Mouse (Mus musculus): ENCODE measurements at regions not wholly inside any gene's neighbourhood (a gene's known extent, or its start where the extent isn't known, plus 50 kb on each side); places are given as distances from the start of the nearest gene placed in this dataset.

GRCm38 (mm10) chr15:63557816-63558215, 287.2 kb downstream of the Gsdmc2 start:
- no peaks in the 10 kb centered on the region for H3K4me1 ChIP-seq (ENCODE audit: control insufficient read depth, insufficient read depth, low read length)
- H3K9me3 ChIP-seq (replicated peaks; ENCODE audit: control insufficient read depth, insufficient read depth, low read length, poor library complexity, severe bottlenecking): no peaks in the 10 kb centered on the region
- H3K27ac ChIP-seq (ENCODE audit: insufficient read depth, low read length): no peak overlapping the region
- H3K27me3 ChIP-seq (ENCODE audit: control insufficient read depth, insufficient read depth, low read length, poor library complexity, severe bottlenecking): no peaks in the 10 kb centered on the region
- no peak overlapping the region for H3K9ac ChIP-seq (ENCODE audit: low read depth, poor library complexity, severe bottlenecking)
- H3K36me3 ChIP-seq (ENCODE audit: control insufficient read depth, insufficient read depth, low read length, poor library complexity, severe bottlenecking): no peaks in the 10 kb centered on the region
- TF ChIP-seq CTCF (IDR thresholded peaks at IDR 0.05; ENCODE audit: low read depth, low read length) (no peak), EP300 (IDR thresholded peaks at IDR 0.05; ENCODE audit: insufficient read depth, low read depth, low read length) (no peak), POLR2A (IDR thresholded peaks at IDR 0.05; ENCODE audit: insufficient read depth, low read length) (no peak)
- H3K4me3 ChIP-seq (ENCODE audit: low read depth, low read length): no peak overlapping the region

- H3K9me3 ChIP-seq (replicated peaks; ENCODE audit: control insufficient read depth, insufficient read depth, low read length, poor library complexity, severe bottlenecking): no peaks in the 10 kb centered on the region
- no peaks in the 10 kb centered on the region for H3K4me1 ChIP-seq (ENCODE audit: control insufficient read depth, insufficient read depth, low read length)
- no peak overlapping the region for H3K27ac ChIP-seq (ENCODE audit: insufficient read depth, low read length)
- H3K27me3 ChIP-seq (ENCODE audit: control insufficient read depth, insufficient read depth, low read length, poor library complexity, severe bottlenecking): no peaks in the 10 kb centered on the region
- no peak overlapping the region for H3K4me3 ChIP-seq (ENCODE audit: low read depth, low read length)
- H3K36me3 ChIP-seq (ENCODE audit: control insufficient read depth, insufficient read depth, low read length, poor library complexity, severe bottlenecking): no peaks in the 10 kb centered on the region
- no peak for TF ChIP-seq POLR2A (IDR thresholded peaks at IDR 0.05; ENCODE audit: insufficient read depth, low read length)
- no peak for TF ChIP-seq EP300 (IDR thresholded peaks at IDR 0.05; ENCODE audit: insufficient read depth, low read depth, low read length)
- no peak for TF ChIP-seq CTCF (IDR thresholded peaks at IDR 0.05; ENCODE audit: low read depth, low read length)
- H3K9ac ChIP-seq (ENCODE audit: low read depth, poor library complexity, severe bottlenecking): no peak overlapping the region
Observed at GRCm38 (mm10) chr15:63553597-63553996, 291.4 kb downstream of the Gsdmc2 start.

DNA sequence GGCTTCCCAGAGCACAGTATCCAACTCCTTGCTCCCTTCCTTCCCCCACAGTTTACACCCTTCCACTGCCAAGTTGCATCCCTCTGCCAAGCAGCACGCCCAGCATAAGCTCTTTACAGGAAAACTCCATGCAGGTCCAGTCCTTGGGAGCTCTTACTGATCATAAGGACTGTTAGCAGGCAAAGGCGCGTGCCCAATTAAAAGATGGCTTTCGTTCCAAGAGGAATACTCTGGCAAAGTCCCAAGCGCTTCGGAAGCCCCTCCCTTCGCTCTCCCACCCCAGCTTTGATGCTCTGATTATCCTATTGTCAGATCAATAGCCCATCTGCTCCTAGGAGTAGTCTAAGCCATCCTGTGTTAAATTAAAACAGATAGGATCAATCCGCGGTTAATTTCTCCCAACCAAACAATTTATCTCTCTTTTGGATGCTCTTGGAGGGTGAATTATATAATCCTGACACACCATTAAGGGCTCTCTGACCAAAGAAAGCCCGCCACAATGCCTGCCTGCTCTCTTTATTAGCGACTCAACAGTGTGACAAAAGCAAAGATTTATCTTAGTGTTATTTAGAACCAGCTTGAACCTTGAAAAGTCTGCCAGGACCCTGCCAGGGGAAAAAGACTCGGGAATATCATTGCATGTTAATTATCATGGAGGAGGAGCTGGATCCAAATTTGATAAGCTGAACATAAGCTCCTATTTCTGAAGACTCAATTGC, 312.5 kb downstream of the Gsdmc2 start:
- Histone ChIP-seq H3K4me3 (ENCODE audit: low read depth, low read length) (no peak overlapping the region), H3K9ac (ENCODE audit: low read depth, poor library complexity, severe bottlenecking) (no peak overlapping the region), H3K27me3 (ENCODE audit: control insufficient read depth, insufficient read depth, low read length, poor library complexity, severe bottlenecking) (no peaks in the 10 kb centered on the region), H3K36me3 (ENCODE audit: control insufficient read depth, insufficient read depth, low read length, poor library complexity, severe bottlenecking) (no peaks in the 10 kb centered on the region), H3K27ac (ENCODE audit: insufficient read depth, low read length) (no peak overlapping the region), H3K4me1 (ENCODE audit: control insufficient read depth, insufficient read depth, low read length) (no peaks in the 10 kb centered on the region), H3K9me3 (replicated peaks; ENCODE audit: control insufficient read depth, insufficient read depth, low read length, poor library complexity, severe bottlenecking) (no peaks in the 10 kb centered on the region)
- TF ChIP-seq POLR2A (IDR thresholded peaks at IDR 0.05; ENCODE audit: insufficient read depth, low read length) (no peak), CTCF (IDR thresholded peaks at IDR 0.05; ENCODE audit: low read depth, low read length) (no peak), EP300 (IDR thresholded peaks at IDR 0.05; ENCODE audit: insufficient read depth, low read depth, low read length) (no peak)

GRCm38 (mm10) chr15:63527318-63527717, 317.7 kb downstream of the Gsdmc2 start:
- Histone ChIP-seq H3K9ac (ENCODE audit: low read depth, poor library complexity, severe bottlenecking) (no peak overlapping the region), H3K9me3 (replicated peaks; ENCODE audit: control insufficient read depth, insufficient read depth, low read length, poor library complexity, severe bottlenecking) (no peaks in the 10 kb centered on the region), H3K27me3 (ENCODE audit: control insufficient read depth, insufficient read depth, low read length, poor library complexity, severe bottlenecking) (no peaks in the 10 kb centered on the region), H3K27ac (ENCODE audit: insufficient read depth, low read length) (no peak overlapping the region), H3K4me1 (ENCODE audit: control insufficient read depth, insufficient read depth, low read length) (no peaks in the 10 kb centered on the region), H3K36me3 (ENCODE audit: control insufficient read depth, insufficient read depth, low read length, poor library complexity, severe bottlenecking) (no peaks in the 10 kb centered on the region), H3K4me3 (ENCODE audit: low read depth, low read length) (no peak overlapping the region)
- TF ChIP-seq CTCF (IDR thresholded peaks at IDR 0.05; ENCODE audit: low read depth, low read length) (no peak), EP300 (IDR thresholded peaks at IDR 0.05; ENCODE audit: insufficient read depth, low read depth, low read length) (no peak), POLR2A (IDR thresholded peaks at IDR 0.05; ENCODE audit: insufficient read depth, low read length) (no peak)

- H3K4me1 ChIP-seq (ENCODE audit: control insufficient read depth, insufficient read depth, low read length): no peaks in the 10 kb centered on the region
- H3K27ac ChIP-seq (ENCODE audit: insufficient read depth, low read length): no peak overlapping the region
- H3K9me3 ChIP-seq (replicated peaks; ENCODE audit: control insufficient read depth, insufficient read depth, low read length, poor library complexity, severe bottlenecking): no peaks in the 10 kb centered on the region
- no peaks in the 10 kb centered on the region for H3K27me3 ChIP-seq (ENCODE audit: control insufficient read depth, insufficient read depth, low read length, poor library complexity, severe bottlenecking)
- H3K36me3 ChIP-seq (ENCODE audit: control insufficient read depth, insufficient read depth, low read length, poor library complexity, severe bottlenecking): no peaks in the 10 kb centered on the region
- H3K9ac ChIP-seq (ENCODE audit: low read depth, poor library complexity, severe bottlenecking): no peak overlapping the region
- H3K4me3 ChIP-seq (ENCODE audit: low read depth, low read length): no peak overlapping the region
- TF ChIP-seq CTCF (IDR thresholded peaks at IDR 0.05; ENCODE audit: low read depth, low read length) (no peak), POLR2A (IDR thresholded peaks at IDR 0.05; ENCODE audit: insufficient read depth, low read length) (no peak), EP300 (IDR thresholded peaks at IDR 0.05; ENCODE audit: insufficient read depth, low read depth, low read length) (no peak)
Observed at GRCm38 (mm10) chr15:63526820-63527219, 318.2 kb downstream of the Gsdmc2 start.

DNA sequence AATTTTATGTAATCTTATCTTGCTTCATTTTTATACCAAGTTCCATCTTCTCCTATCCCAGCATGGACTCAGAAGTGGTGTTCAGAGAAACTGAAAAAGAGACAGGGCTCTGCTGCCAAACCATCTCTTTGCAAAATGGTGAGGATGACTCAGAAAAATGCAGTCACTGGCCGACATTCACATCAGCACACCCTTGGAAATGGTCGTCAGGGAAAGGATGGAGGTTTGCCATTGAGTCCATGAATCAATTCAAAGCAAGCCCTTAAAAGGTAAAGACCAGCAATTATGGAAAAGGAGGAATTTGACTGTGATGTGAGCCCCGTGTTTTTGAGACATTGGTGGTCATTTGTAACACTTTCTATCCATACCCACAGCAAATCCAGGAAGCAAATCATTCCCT, 327.7 kb downstream of the Gsdmc2 start:
- H3K27me3 ChIP-seq (ENCODE audit: control insufficient read depth, insufficient read depth, low read length, poor library complexity, severe bottlenecking): peaks cover 2% of the 10 kb centered on the region; the same call in 1 of the 2 replicates
- H3K27ac ChIP-seq (ENCODE audit: insufficient read depth, low read length): no peak overlapping the region
- H3K9me3 ChIP-seq (replicated peaks; ENCODE audit: control insufficient read depth, insufficient read depth, low read length, poor library complexity, severe bottlenecking): no peaks in the 10 kb centered on the region
- TF ChIP-seq EP300 (IDR thresholded peaks at IDR 0.05; ENCODE audit: insufficient read depth, low read depth, low read length) (no peak), POLR2A (IDR thresholded peaks at IDR 0.05; ENCODE audit: insufficient read depth, low read length) (no peak), CTCF (IDR thresholded peaks at IDR 0.05; ENCODE audit: low read depth, low read length) (no peak)
- H3K36me3 ChIP-seq (ENCODE audit: control insufficient read depth, insufficient read depth, low read length, poor library complexity, severe bottlenecking): no peaks in the 10 kb centered on the region
- no peak overlapping the region for H3K9ac ChIP-seq (ENCODE audit: low read depth, poor library complexity, severe bottlenecking)
- no peaks in the 10 kb centered on the region for H3K4me1 ChIP-seq (ENCODE audit: control insufficient read depth, insufficient read depth, low read length)
- no peak overlapping the region for H3K4me3 ChIP-seq (ENCODE audit: low read depth, low read length)
